In the genomic region with DNA sequence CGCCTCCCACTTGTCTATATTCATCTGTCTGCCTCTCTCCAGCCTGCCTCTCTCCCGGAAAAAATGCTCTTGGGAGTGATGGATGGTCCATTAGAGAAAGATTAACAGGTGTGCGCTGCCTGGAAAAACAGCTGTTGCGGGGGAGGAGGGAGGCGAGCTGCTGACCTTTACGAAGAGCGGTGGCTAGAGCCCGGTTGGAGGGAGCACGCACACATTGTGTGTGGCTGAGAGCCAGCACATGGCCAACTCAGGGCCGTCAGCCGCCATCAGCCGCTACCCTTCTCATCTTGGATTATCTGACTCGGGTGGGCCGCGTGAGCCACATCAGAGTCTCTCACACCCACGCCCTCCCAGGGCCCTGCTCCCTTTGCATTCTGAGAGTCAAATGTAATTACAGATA, we compare ENCODE assay signal across 10 mouse cellular contexts.
DNase-seq lines count a peak whose midpoint lies in the region; ATAC-seq and TF ChIP-seq lines count a peak whose summit lies in the region.
"Had no signal": no experiment of that assay in that cellular context is flagged by ENCODE, and none has a peak within 500 bp of the region (broad histone marks: within the 10 kb centered on the region; RNA-seq: fewer than 3 reads in every experiment).

No protein-coding gene starts in this region.

- WGBS in lung, embryonic 14.5 days = 3% methylated on average over 16 of the region's 16 CpGs
- 42% methylated on average over 16 of the region's 16 CpGs for WGBS in embryonic facial prominence, embryonic 11.5 days
- 23% methylated on average over 16 of the region's 16 CpGs for WGBS in limb, embryonic 12.5 days
- 15% methylated on average over 16 of the region's 16 CpGs for WGBS in stomach, embryonic 16.5 days

- H3K9ac ChIP-seq in lung, embryonic 14.5 days = no peak overlapping the region
- H3K9ac ChIP-seq in embryonic facial prominence, embryonic 11.5 days (replicated peaks; ENCODE audit: low read length) = no peak overlapping the region
- no peak overlapping the region for H3K9ac ChIP-seq in limb, embryonic 12.5 days (replicated peaks)
- H3K9ac ChIP-seq in stomach, embryonic 16.5 days (ENCODE audit: low read length) = no peak overlapping the region

- no peaks in the 10 kb centered on the region for H3K36me3 ChIP-seq in lung, embryonic 14.5 days (ENCODE audit: insufficient read depth)
- no peaks in the 10 kb centered on the region for H3K36me3 ChIP-seq in embryonic facial prominence, embryonic 11.5 days (replicated peaks; ENCODE audit: control insufficient read depth, insufficient read depth, low read depth, low read length)
- no peaks in the 10 kb centered on the region for H3K36me3 ChIP-seq in limb, embryonic 12.5 days
- no peaks in the 10 kb centered on the region for H3K36me3 ChIP-seq in stomach, embryonic 16.5 days (ENCODE audit: control insufficient read depth, insufficient read depth, low read length)

- no peak overlapping the region for H3K4me3 ChIP-seq in lung, embryonic 14.5 days (ENCODE audit: low read depth, low read length)
- H3K4me3 ChIP-seq in embryonic facial prominence, embryonic 11.5 days (ENCODE audit: low read depth, low read length) = no peak overlapping the region
- H3K4me3 ChIP-seq in limb, embryonic 12.5 days (replicated peaks) = no peak overlapping the region
- no peak overlapping the region for H3K4me3 ChIP-seq in stomach, embryonic 16.5 days (replicated peaks; ENCODE audit: low read length)
- no peak overlapping the region for H3K4me3 ChIP-seq in layer of hippocampus, adult 2 months
- H3K4me3 ChIP-seq: erythroblast, embryonic 14.5 days had no signal

- H3K27me3 ChIP-seq in lung, embryonic 14.5 days (ENCODE audit: insufficient read depth, low read length) = no peaks in the 10 kb centered on the region
- H3K27me3 ChIP-seq in embryonic facial prominence, embryonic 11.5 days (ENCODE audit: control insufficient read depth, insufficient read depth, low read length) = no peaks in the 10 kb centered on the region
- peaks cover 22% of the 10 kb centered on the region for H3K27me3 ChIP-seq in limb, embryonic 12.5 days
- H3K27me3 ChIP-seq in stomach, embryonic 16.5 days (ENCODE audit: control insufficient read depth, insufficient read depth, low read length) = no peaks in the 10 kb centered on the region

- peak; percentile 19 for DNase-seq in lung, embryonic 14.5 days
- DNase-seq in lung, postnatal 36 days = no peak
- DNase-seq in embryonic facial prominence, embryonic 11.5 days (ENCODE audit: low spot score) = peak; percentile 14
- no peak for DNase-seq in layer of hippocampus, adult 2 months (ENCODE audit: low spot score in 2 of 2)

- H3K9me3 ChIP-seq in lung, embryonic 14.5 days (ENCODE audit: low read depth, low read length) = no peaks in the 10 kb centered on the region
- no peaks in the 10 kb centered on the region for H3K9me3 ChIP-seq in embryonic facial prominence, embryonic 11.5 days (replicated peaks; ENCODE audit: control insufficient read depth, low read length)
- H3K9me3 ChIP-seq in limb, embryonic 12.5 days = no peaks in the 10 kb centered on the region
- no peaks in the 10 kb centered on the region for H3K9me3 ChIP-seq in stomach, embryonic 16.5 days (replicated peaks; ENCODE audit: control insufficient read depth, low read length)

- no peak overlapping the region for H3K4me2 ChIP-seq in lung, embryonic 14.5 days
- no peak overlapping the region for H3K4me2 ChIP-seq in embryonic facial prominence, embryonic 11.5 days (ENCODE audit: low read depth, low read length)
- peak overlapping the region; percentile 10; the same call in 1 of the 2 replicates for H3K4me2 ChIP-seq in limb, embryonic 12.5 days
- no peak overlapping the region for H3K4me2 ChIP-seq in stomach, embryonic 16.5 days (ENCODE audit: low read depth, low read length)

- H3K27ac ChIP-seq in lung, embryonic 14.5 days (ENCODE audit: low read depth) = no peak overlapping the region
- H3K27ac ChIP-seq in embryonic facial prominence, embryonic 11.5 days (replicated peaks; ENCODE audit: low read depth, low read length) = no peak overlapping the region
- H3K27ac ChIP-seq in limb, embryonic 12.5 days = no peak overlapping the region
- no peak overlapping the region for H3K27ac ChIP-seq in stomach, embryonic 16.5 days (ENCODE audit: low read length)
- no peak overlapping the region for H3K27ac ChIP-seq in layer of hippocampus, adult 2 months
- H3K27ac ChIP-seq: macrophage had no signal

- no peak for ATAC-seq in lung, embryonic 14.5 days (ENCODE audit: insufficient read depth)
- no peak for ATAC-seq in embryonic facial prominence, embryonic 11.5 days (replicated peaks; ENCODE audit: insufficient number of reproducible peaks, low FRiP score, low TSS enrichment, low read depth)
- ATAC-seq in limb, embryonic 12.5 days (ENCODE audit: insufficient number of reproducible peaks, insufficient read depth, low FRiP score, low TSS enrichment, low read depth) = no peak
- peak; percentile 63 for ATAC-seq in stomach, embryonic 16.5 days (ENCODE audit: insufficient read depth, low FRiP score)
- no peak for ATAC-seq in megakaryocyte, adult 5-6 weeks (ENCODE audit: poor library complexity, severe bottlenecking)
- ATAC-seq: inflammation-experienced regulatory T-cells, adult 6 months had no signal

- no peak for TF ChIP-seq CTCF in lung, embryonic 14.5 days (IDR thresholded peaks at IDR 0.05; ENCODE audit: low read depth)
- TF ChIP-seq CTCF in layer of hippocampus, adult 2 months (conservative IDR thresholded peaks at IDR 0.05) = no peak

- H3K4me1 ChIP-seq in lung, embryonic 14.5 days (ENCODE audit: insufficient read depth) = 0 out of 2 replicates have a peak, but pooled peaks cover 4% of the 10 kb centered on the region
- H3K4me1 ChIP-seq in embryonic facial prominence, embryonic 11.5 days (ENCODE audit: control insufficient read depth, insufficient read depth, low read length) = no peaks in the 10 kb centered on the region; the same call in 1 of the 2 replicates
- peaks cover 30% of the 10 kb centered on the region for H3K4me1 ChIP-seq in limb, embryonic 12.5 days (replicated peaks)
- no peaks in the 10 kb centered on the region for H3K4me1 ChIP-seq in stomach, embryonic 16.5 days (ENCODE audit: control insufficient read depth, insufficient read depth, low read length)

Comparison
In these comparisons a context has a peak if more than half of its experiments do, and no peak if none do; other contexts are left out.
1. DNase-seq: peak in lung, embryonic 14.5 days (single experiment) and embryonic facial prominence, embryonic 11.5 days (single experiment); none in lung, postnatal 36 days (single experiment) and layer of hippocampus, adult 2 months (0 of 2).